Mouse (Mus musculus): ENCODE results near the gene Pgap3.

GRCm38 (mm10) chr11:98376756-98377155 lies 23.5 kb downstream of the Pgap3 start:
- TF ChIP-seq GATA1 (IDR thresholded peaks at IDR 0.05; ENCODE audit: low read length), result no peak
- TF ChIP-seq TAL1 (IDR thresholded peaks at IDR 0.05; ENCODE audit: low read length), result no peak

All from erythroblast, embryonic 14.5 days (primary cell).